Mouse (Mus musculus) kidney, postnatal 0 days (tissue): ENCODE results near the gene Osbpl2. TPM values are rescaled to one million over a fixed set of nuclear protein-coding genes. Genes with fewer than 3 reads are reported as not detected.

Experiments used
- ATAC-seq: fragments of 200-750 bp; cut with Nextera tagmentation; replicated peaks from 2 replicates; pipeline ENCODE4 v1.8.0; 2017; ENCODE audit warnings: low read depth, moderate number of reproducible peaks, moderate TSS enrichment, moderate library complexity; ENCODE audit not compliant: low FRiP score
- DNase-seq: peaks from one replicate; pipeline ENCODE4 v3.0.0-alpha.2; 2016; ENCODE audit warnings: low spot score
- H3K27ac ChIP-seq: fragments of 300-500 bp; sonication (generic); 2 replicates; pipeline ENCODE4 v1.5.1; 2014; ENCODE audit warnings: mild to moderate bottlenecking
- H3K27me3 ChIP-seq: fragments of 300-500 bp; sonication (generic); 2 replicates; pipeline ENCODE4 v1.6.1; 2014; ENCODE audit warnings: low read length, mixed read lengths; ENCODE audit not compliant: insufficient read depth
- H3K36me3 ChIP-seq: fragments of 300-500 bp; sonication (generic); 2 replicates; pipeline ENCODE4 v1.6.1; 2014; ENCODE audit warnings: low read length, mixed read lengths; ENCODE audit not compliant: insufficient read depth
- H3K4me1 ChIP-seq: fragments of 300-500 bp; sonication (generic); replicated peaks from 2 replicates; pipeline ENCODE4 v1.6.1; 2014; ENCODE audit warnings: antibody characterized with exemption, low read length, mixed read lengths; ENCODE audit not compliant: insufficient read depth
- H3K4me2 ChIP-seq: fragments of 300-500 bp; sonication (generic); 2 replicates; pipeline ENCODE4 v1.6.1; 2014; ENCODE audit warnings: mild to moderate bottlenecking, low read length, moderate library complexity, mixed read lengths
- H3K4me3 ChIP-seq: fragments of 300-500 bp; sonication (generic); replicated peaks from 2 replicates; pipeline ENCODE4 v1.5.1; 2014; ENCODE audit warnings: low read depth, low read length
- H3K9ac ChIP-seq: fragments of 300-500 bp; sonication (generic); 2 replicates; pipeline ENCODE4 v1.6.1; 2014; ENCODE audit warnings: low read depth, low read length
- H3K9me3 ChIP-seq: fragments of 300-500 bp; sonication (generic); replicated peaks from 2 replicates; pipeline ENCODE4 v1.6.1; 2016; ENCODE audit warnings: low read length, inconsistent platforms, mixed read lengths
- CTCF ChIP-seq: IDR thresholded peaks from 2 replicates; pipeline ENCODE4 v1.5.1; 2016; ENCODE audit warnings: antibody characterized with exemption, low read depth, mild to moderate bottlenecking, moderate library complexity
- WGBS: fragments of 180-500 bp; shearing (Covaris S2); extraction: QIAGEN DNeasy Blood & Tissue Kit; methylation state at CpG from one replicate; pipeline ENCODE4 v1.1.7; 2014; 5-methylcytosine and 5-hydroxymethylcytosine counted together
- polyA plus RNA-seq: library from polyadenylated mRNA; unstranded; fragments of >200 nt; fragmentation: Nextera tagmentation; extraction: Ambion mirVana; gene quantifications from 2 replicates; pipeline ENCODE4 v1.2.1, GENCODE M21; 2015

Osbpl2 gene
- polyA plus RNA-seq, 1 experiment from 2014 or later = 33.4 TPM

- WGBS = 90% methylated on average over 4 of the region's 4 CpGs
- no peak overlapping the region for H3K4me2 ChIP-seq
Observed at GRCm38 (mm10) chr2:180087472-180087871, 31.6 kb upstream of the Osbpl2 start.

GRCm38 (mm10) chr2:180090285-180090684 is 28.8 kb upstream of the Osbpl2 start:
- Histone ChIP-seq H3K27ac (no peak overlapping the region), H3K9me3 (no peaks in the 10 kb centered on the region), H3K9ac (no peak overlapping the region), H3K4me2 (no peak overlapping the region), H3K4me1 (no peaks in the 10 kb centered on the region), H3K4me3 (no peak overlapping the region), H3K27me3 (no peaks in the 10 kb centered on the region), H3K36me3 (0 out of 2 replicates have a peak, but pooled peaks cover 4% of the 10 kb centered on the region)
- 30% methylated on average over 11 of the region's 11 CpGs for WGBS
- DNase-seq (no peak), ATAC-seq (no peak; the same call in 1 of the 2 replicates)
- TF ChIP-seq CTCF = no peak

More at GRCm38 (mm10) chr2:180087472-180087871, 31.6 kb upstream of the Osbpl2 start:
- H3K9ac ChIP-seq = no peak overlapping the region
- ATAC-seq (no peak), DNase-seq (no peak)
- H3K27ac ChIP-seq = no peak overlapping the region
- H3K9me3 ChIP-seq = no peaks in the 10 kb centered on the region
- 0 out of 2 replicates have a peak, but pooled peaks cover 4% of the 10 kb centered on the region for H3K36me3 ChIP-seq
- peak; percentile 30; the same call in 1 of the 2 replicates for TF ChIP-seq CTCF
- H3K4me3 ChIP-seq = no peak overlapping the region
- no peaks in the 10 kb centered on the region for H3K4me1 ChIP-seq
- no peaks in the 10 kb centered on the region for H3K27me3 ChIP-seq

GRCm38 (mm10) chr2:180095711-180096110 is 23.4 kb upstream of the Osbpl2 start:
- Histone ChIP-seq H3K4me2 (no peak overlapping the region), H3K9ac (no peak overlapping the region), H3K27ac (no peak overlapping the region), H3K9me3 (no peaks in the 10 kb centered on the region), H3K36me3 (no peaks in the 10 kb centered on the region), H3K4me3 (no peak overlapping the region), H3K27me3 (peaks cover 8% of the 10 kb centered on the region; the same call in 1 of the 2 replicates), H3K4me1 (no peaks in the 10 kb centered on the region)
- DNase-seq (no peak), ATAC-seq (no peak)
- WGBS = 29% methylated on average over 5 of the region's 5 CpGs
- TF ChIP-seq CTCF = no peak

GRCm38 (mm10) chr2:180097585-180097984 is 21.5 kb upstream of the Osbpl2 start:
- Histone ChIP-seq H3K9ac (no peak overlapping the region), H3K27ac (no peak overlapping the region), H3K4me2 (no peak overlapping the region), H3K4me3 (no peak overlapping the region), H3K27me3 (peaks cover 25% of the 10 kb centered on the region; the same call in 1 of the 2 replicates), H3K36me3 (no peaks in the 10 kb centered on the region), H3K9me3 (no peaks in the 10 kb centered on the region), H3K4me1 (no peaks in the 10 kb centered on the region)
- ATAC-seq (no peak), DNase-seq (no peak)
- WGBS = 42% methylated on average over 3 of the region's 3 CpGs
- TF ChIP-seq CTCF = no peak

- no peak overlapping the region for H3K4me2 ChIP-seq
- no peaks in the 10 kb centered on the region for H3K9me3 ChIP-seq
- ATAC-seq (no peak), DNase-seq (no peak)
- peaks cover 31% of the 10 kb centered on the region for H3K27me3 ChIP-seq
- H3K27ac ChIP-seq = no peak overlapping the region
- no peak for TF ChIP-seq CTCF
- no peak overlapping the region for H3K9ac ChIP-seq
- no peaks in the 10 kb centered on the region; the same call in 1 of the 2 replicates for H3K4me1 ChIP-seq
- no peak overlapping the region for H3K4me3 ChIP-seq
- no peaks in the 10 kb centered on the region for H3K36me3 ChIP-seq
- 38% methylated on average over 5 of the region's 5 CpGs for WGBS
Observed at GRCm38 (mm10) chr2:180098167-180098566, 20.9 kb upstream of the Osbpl2 start.

GRCm38 (mm10) chr2:180099529-180099928 is 19.6 kb upstream of the Osbpl2 start:
- Histone ChIP-seq H3K4me1 (peaks cover 6% of the 10 kb centered on the region), H3K9me3 (no peaks in the 10 kb centered on the region), H3K4me2 (peak overlapping the region; percentile 10; the same call in 1 of the 2 replicates), H3K27me3 (peaks cover 43% of the 10 kb centered on the region), H3K36me3 (no peaks in the 10 kb centered on the region), H3K9ac (no peak overlapping the region), H3K27ac (no peak overlapping the region), H3K4me3 (no peak overlapping the region)
- DNase-seq (no peak), ATAC-seq (no peak)
- 3% methylated on average over 15 of the region's 15 CpGs for WGBS
- no peak for TF ChIP-seq CTCF
